Mouse (Mus musculus) hindbrain, embryonic 15.5 days (tissue): ENCODE data around the gene Lrrc8d. TPM values are rescaled to one million over a fixed set of nuclear protein-coding genes. Genes with fewer than 3 reads are reported as not detected.
A peak's percentile ranks its signal among the peaks of the same experiment; 100 is the strongest.

Experiments
- ATAC-seq: fragments of 200-750 bp; cut with Nextera tagmentation; 2 replicates; pipeline ENCODE4 v1.8.0; 2017; ENCODE audit warnings: low read depth, moderate number of reproducible peaks, moderate TSS enrichment; ENCODE audit not compliant: low FRiP score
- H3K27ac ChIP-seq: fragments of 300-500 bp; sonication (generic); replicated peaks from 2 replicates; pipeline ENCODE4 v1.5.1; 2015; ENCODE audit warnings: mild to moderate bottlenecking, inconsistent platforms
- H3K27me3 ChIP-seq: fragments of 300-500 bp; sonication (generic); 2 replicates; pipeline ENCODE4 v1.6.1; 2015; ENCODE audit warnings: control low read depth, inconsistent platforms
- H3K36me3 ChIP-seq: fragments of 300-500 bp; sonication (generic); 2 replicates; pipeline ENCODE4 v1.6.1; 2015; ENCODE audit warnings: control low read depth, inconsistent platforms
- H3K4me1 ChIP-seq: fragments of 300-500 bp; sonication (generic); replicated peaks from 2 replicates; pipeline ENCODE4 v1.6.1; 2015; ENCODE audit warnings: control low read depth, inconsistent platforms
- H3K4me2 ChIP-seq: fragments of 300-500 bp; sonication (generic); 2 replicates; pipeline ENCODE4 v1.6.1; 2015; ENCODE audit warnings: moderate library complexity, mild to moderate bottlenecking, inconsistent platforms
- H3K4me3 ChIP-seq: fragments of 300-500 bp; sonication (generic); 2 replicates; pipeline ENCODE4 v1.5.1; 2015; ENCODE audit warnings: mild to moderate bottlenecking, inconsistent platforms
- H3K9ac ChIP-seq: fragments of 300-500 bp; sonication (generic); 2 replicates; pipeline ENCODE4 v1.6.1; 2015; ENCODE audit warnings: inconsistent platforms
- H3K9me3 ChIP-seq: fragments of 300-500 bp; sonication (generic); 2 replicates; pipeline ENCODE4 v1.6.1; 2016; ENCODE audit warnings: control low read depth, inconsistent platforms
- WGBS: fragments of 180-500 bp; shearing (Covaris S2); methylation state at CpG from one replicate; pipeline ENCODE4 v1.1.7; 2015; 5-methylcytosine and 5-hydroxymethylcytosine counted together
- polyA plus RNA-seq: library from polyadenylated mRNA; unstranded; fragments of >200 nt; fragmentation: Nextera tagmentation; extraction: Ambion mirVana; gene quantifications from 2 replicates; pipeline ENCODE4 v1.2.1, GENCODE M21; 2015

Gene Lrrc8d
- polyA plus RNA-seq, 1 experiment from 2014 or later, result 35.6 TPM

DNA sequence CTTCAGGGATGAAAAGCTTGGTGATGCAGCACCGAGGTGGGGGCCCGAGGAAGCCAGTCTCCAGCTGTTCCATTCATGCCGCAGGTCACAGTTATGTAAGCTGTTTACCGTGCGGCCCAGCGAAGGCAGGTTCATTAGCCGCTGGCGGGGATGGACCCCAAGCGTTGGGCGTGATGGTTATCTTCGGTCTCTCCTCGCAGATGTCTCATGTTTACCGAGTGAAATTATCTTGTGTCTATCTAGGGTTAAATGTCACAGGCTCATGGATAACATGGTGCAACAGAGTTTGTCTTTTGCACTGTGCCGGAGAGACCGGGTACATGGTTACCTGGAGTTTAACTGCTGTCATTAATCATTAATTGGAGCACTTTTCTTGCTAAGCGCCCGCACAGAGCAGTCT, 58.2 kb downstream of the Lrrc8d start:
- 84% methylated on average over 17 of the region's 17 CpGs for WGBS
- H3K27ac ChIP-seq, result no peak overlapping the region

DNA sequence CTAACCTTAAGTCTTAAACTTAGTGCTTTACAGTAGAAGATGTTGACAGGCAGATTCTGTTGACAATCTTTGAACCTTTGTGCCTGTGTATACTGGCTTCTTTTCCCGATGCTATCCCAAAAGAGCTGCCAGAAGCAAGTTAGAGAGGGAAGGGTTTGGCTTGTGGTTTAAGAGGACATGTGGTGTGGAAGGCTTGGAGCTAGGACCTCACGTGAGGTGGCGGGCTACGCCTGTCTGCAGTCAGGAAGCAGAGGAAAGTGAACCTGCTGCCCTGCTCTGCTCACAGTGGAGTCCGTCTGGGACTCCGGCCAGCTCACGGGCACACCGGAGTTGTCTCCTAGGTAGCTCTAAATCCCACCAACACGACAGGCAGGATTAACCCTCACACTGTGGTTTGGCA, 59.1 kb downstream of the Lrrc8d start:
- Histone ChIP-seq H3K4me1 (peaks cover 16% of the 10 kb centered on the region), H3K4me2 (no peak overlapping the region), H3K27me3 (no peaks in the 10 kb centered on the region), H3K9ac (no peak overlapping the region), H3K9me3 (no peaks in the 10 kb centered on the region), H3K36me3 (no peaks in the 10 kb centered on the region), H3K27ac (no peak overlapping the region), H3K4me3 (no peak overlapping the region)
- no peak for ATAC-seq
- 77% methylated on average over 9 of the region's 9 CpGs for WGBS

More for the DNA sequence above, 58.2 kb downstream of the Lrrc8d start:
- Histone ChIP-seq H3K9ac (no peak overlapping the region), H3K4me1 (peaks cover 16% of the 10 kb centered on the region), H3K36me3 (no peaks in the 10 kb centered on the region), H3K27me3 (no peaks in the 10 kb centered on the region), H3K4me3 (no peak overlapping the region), H3K9me3 (no peaks in the 10 kb centered on the region), H3K4me2 (no peak overlapping the region)
- no peak for ATAC-seq

DNA sequence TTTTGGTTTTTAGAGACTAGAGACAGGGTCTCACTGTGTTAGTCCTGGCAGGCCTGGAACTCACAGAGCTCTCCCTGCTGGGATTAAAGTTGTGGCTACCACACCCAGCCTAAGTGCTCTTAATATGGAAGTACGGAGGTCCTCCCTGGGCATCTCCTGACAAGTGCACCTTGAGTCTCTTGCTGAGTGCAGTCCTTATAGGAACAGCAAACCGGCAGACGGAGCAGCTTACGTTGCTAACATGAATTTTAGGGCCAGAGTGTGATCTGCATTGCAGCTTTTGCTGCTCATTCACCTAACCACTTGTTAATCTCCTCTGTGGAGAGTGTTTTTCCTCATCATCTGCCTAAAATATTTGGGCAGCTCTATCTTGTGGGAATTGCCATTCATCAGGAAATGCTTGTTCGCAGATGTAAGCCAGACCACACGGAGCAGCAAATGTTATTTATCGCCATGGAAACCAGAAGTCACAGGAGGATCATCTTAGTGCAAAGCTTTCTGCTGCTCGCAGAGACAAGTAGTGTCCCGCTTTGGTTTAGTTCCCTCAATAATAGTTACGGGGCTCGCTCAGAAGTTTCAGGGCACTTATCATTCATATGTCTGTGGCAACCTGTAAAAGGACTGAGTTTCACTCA, 62.2 kb downstream of the Lrrc8d start:
- 24% methylated on average over 11 of the region's 11 CpGs for WGBS
- H3K4me2 ChIP-seq, result peak overlapping the region; percentile 22; the same call in 1 of the 2 replicates
- H3K36me3 ChIP-seq, result no peaks in the 10 kb centered on the region
- no peak for ATAC-seq
- no peaks in the 10 kb centered on the region for H3K9me3 ChIP-seq
- peak overlapping the region; percentile 42; the same call in 1 of the 2 replicates for H3K27ac ChIP-seq
- no peak overlapping the region for H3K4me3 ChIP-seq
- H3K4me1 ChIP-seq, result peaks cover 30% of the 10 kb centered on the region
- no peak overlapping the region for H3K9ac ChIP-seq
- no peaks in the 10 kb centered on the region for H3K27me3 ChIP-seq

- 69% methylated on average over 10 of the region's 10 CpGs for WGBS
- Histone ChIP-seq H3K4me3 (no peak overlapping the region), H3K4me1 (peaks cover 50% of the 10 kb centered on the region), H3K9me3 (no peaks in the 10 kb centered on the region), H3K27me3 (no peaks in the 10 kb centered on the region), H3K4me2 (no peak overlapping the region), H3K27ac (no peak overlapping the region), H3K9ac (no peak overlapping the region), H3K36me3 (no peaks in the 10 kb centered on the region)
- ATAC-seq, result no peak
Measured at GRCm38 (mm10) chr5:105764369-105764768, 64.6 kb downstream of the Lrrc8d start.

- 89% methylated on average over 4 of the region's 5 CpGs for WGBS
- Histone ChIP-seq H3K4me2 (no peak overlapping the region), H3K4me1 (peaks cover 50% of the 10 kb centered on the region)
Measured at GRCm38 (mm10) chr5:105765386-105765785, 65.6 kb downstream of the Lrrc8d start.

DNA sequence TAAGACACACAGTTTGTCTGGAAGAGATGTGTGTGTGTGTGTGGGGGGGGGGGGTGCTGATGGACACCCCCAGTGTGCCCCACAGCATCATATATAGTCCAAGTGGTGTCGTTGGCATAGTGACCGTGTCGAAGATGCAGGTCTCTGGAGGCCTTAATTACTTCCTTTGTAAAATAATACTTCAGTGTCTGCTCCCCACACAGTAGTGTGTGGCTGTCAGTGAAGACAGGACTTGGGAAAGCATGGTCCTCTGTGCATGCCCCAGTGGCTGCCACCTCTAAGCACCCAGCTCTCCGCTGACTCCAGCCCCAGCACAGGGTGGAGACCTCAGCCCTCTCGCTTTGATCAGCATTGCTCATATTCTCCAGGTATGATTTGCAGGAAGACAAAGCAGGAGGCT, 76.6 kb downstream of the Lrrc8d start:
- no peaks in the 10 kb centered on the region for H3K9me3 ChIP-seq
- no peak overlapping the region for H3K4me3 ChIP-seq
- no peak overlapping the region for H3K9ac ChIP-seq
- no peak overlapping the region for H3K4me2 ChIP-seq
- 44% methylated on average over 5 of the region's 5 CpGs for WGBS
- no peaks in the 10 kb centered on the region for H3K27me3 ChIP-seq
- H3K36me3 ChIP-seq, result no peaks in the 10 kb centered on the region
- peaks cover 21% of the 10 kb centered on the region for H3K4me1 ChIP-seq
- peak; percentile 52; the same call in 1 of the 2 replicates for ATAC-seq
- peak overlapping the region; percentile 43 for H3K27ac ChIP-seq

More at GRCm38 (mm10) chr5:105765386-105765785, 65.6 kb downstream of the Lrrc8d start:
- H3K4me3 ChIP-seq, result no peak overlapping the region
- ATAC-seq, result no peak
- no peak overlapping the region for H3K9ac ChIP-seq
- H3K36me3 ChIP-seq, result no peaks in the 10 kb centered on the region
- no peak overlapping the region for H3K27ac ChIP-seq
- H3K27me3 ChIP-seq, result no peaks in the 10 kb centered on the region
- H3K9me3 ChIP-seq, result no peaks in the 10 kb centered on the region

DNA sequence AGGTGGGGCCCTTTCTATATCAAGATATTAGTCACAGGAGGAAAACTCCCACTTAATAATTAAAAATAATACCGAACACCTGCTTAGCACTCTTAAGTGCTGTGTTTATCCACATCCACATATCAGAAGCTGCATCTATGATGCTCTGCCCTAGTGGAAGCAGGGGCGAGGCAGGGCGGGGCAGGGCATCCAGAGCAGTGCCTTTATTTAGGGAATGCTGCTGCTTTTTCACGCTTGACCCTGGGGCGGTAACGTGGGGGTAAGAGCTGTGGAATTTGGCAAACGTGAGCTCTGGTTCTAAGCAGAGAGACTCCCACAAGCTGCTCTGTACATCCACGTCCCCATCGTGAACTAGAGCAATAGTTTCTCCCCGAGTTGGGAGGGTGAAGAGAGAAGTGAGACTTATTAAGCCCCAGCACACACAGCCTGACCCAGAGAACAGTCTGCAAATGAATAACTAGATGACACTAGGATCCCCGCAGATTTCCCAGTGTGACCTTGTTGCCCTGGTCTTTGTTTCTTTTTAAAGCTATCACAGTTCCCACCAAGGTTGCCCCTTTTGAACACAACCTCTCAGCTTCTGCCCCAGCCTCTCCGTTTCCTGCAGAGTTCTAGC, 77.3 kb downstream of the Lrrc8d start:
- WGBS, result 25% methylated on average over 12 of the region's 12 CpGs
- Histone ChIP-seq H3K4me2 (no peak overlapping the region), H3K4me3 (no peak overlapping the region), H3K4me1 (peaks cover 21% of the 10 kb centered on the region), H3K9ac (no peak overlapping the region), H3K36me3 (no peaks in the 10 kb centered on the region), H3K27ac (peak overlapping the region; percentile 43; the same call in 1 of the 2 replicates), H3K27me3 (no peaks in the 10 kb centered on the region), H3K9me3 (no peaks in the 10 kb centered on the region)
- ATAC-seq, result no peak

GRCm38 (mm10) chr5:105777645-105778044, 77.9 kb downstream of the Lrrc8d start:
- no peaks in the 10 kb centered on the region for H3K9me3 ChIP-seq
- H3K36me3 ChIP-seq, result no peaks in the 10 kb centered on the region
- ATAC-seq, result no peak
- H3K4me2 ChIP-seq, result no peak overlapping the region
- peaks cover 21% of the 10 kb centered on the region for H3K4me1 ChIP-seq
- no peak overlapping the region for H3K4me3 ChIP-seq
- H3K27me3 ChIP-seq, result no peaks in the 10 kb centered on the region
- H3K27ac ChIP-seq, result no peak overlapping the region
- WGBS, result 32% methylated on average over 8 of the region's 8 CpGs
- no peak overlapping the region for H3K9ac ChIP-seq

GRCm38 (mm10) chr5:105778189-105778588, 78.4 kb downstream of the Lrrc8d start:
- H3K4me3 ChIP-seq, result no peak overlapping the region
- H3K27ac ChIP-seq, result no peak overlapping the region
- no peak overlapping the region for H3K9ac ChIP-seq
- no peaks in the 10 kb centered on the region for H3K27me3 ChIP-seq
- H3K36me3 ChIP-seq, result no peaks in the 10 kb centered on the region
- no peak overlapping the region for H3K4me2 ChIP-seq
- no peak for ATAC-seq
- no peaks in the 10 kb centered on the region for H3K9me3 ChIP-seq
- WGBS, result 75% methylated on average over 8 of the region's 8 CpGs
- H3K4me1 ChIP-seq, result peaks cover 21% of the 10 kb centered on the region

DNA sequence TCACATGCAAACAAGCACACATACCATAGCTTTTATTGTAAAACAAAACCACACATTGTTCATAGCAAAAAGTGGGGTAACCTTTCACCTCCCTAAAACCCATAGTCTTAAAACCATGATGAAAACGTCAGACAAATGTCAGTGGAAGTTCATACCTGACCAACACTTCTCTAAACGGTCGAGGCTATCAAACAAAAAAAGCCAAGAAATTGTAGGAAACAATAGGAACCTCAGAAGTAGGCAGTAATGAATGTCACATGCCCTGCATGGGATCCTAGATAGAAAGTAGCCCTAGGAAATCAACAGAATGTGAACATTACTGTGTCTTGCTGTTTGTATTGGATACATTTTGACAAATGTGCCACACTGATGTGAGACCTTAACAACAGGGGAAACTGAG, 79.0 kb downstream of the Lrrc8d start:
- H3K4me2 ChIP-seq, result no peak overlapping the region
- 52% methylated on average over 3 of the region's 3 CpGs for WGBS
- no peaks in the 10 kb centered on the region for H3K9me3 ChIP-seq
- no peak for ATAC-seq
- peaks cover 21% of the 10 kb centered on the region for H3K4me1 ChIP-seq
- no peaks in the 10 kb centered on the region for H3K36me3 ChIP-seq
- no peak overlapping the region for H3K9ac ChIP-seq
- H3K27ac ChIP-seq, result no peak overlapping the region
- H3K27me3 ChIP-seq, result no peaks in the 10 kb centered on the region
- no peak overlapping the region for H3K4me3 ChIP-seq

DNA sequence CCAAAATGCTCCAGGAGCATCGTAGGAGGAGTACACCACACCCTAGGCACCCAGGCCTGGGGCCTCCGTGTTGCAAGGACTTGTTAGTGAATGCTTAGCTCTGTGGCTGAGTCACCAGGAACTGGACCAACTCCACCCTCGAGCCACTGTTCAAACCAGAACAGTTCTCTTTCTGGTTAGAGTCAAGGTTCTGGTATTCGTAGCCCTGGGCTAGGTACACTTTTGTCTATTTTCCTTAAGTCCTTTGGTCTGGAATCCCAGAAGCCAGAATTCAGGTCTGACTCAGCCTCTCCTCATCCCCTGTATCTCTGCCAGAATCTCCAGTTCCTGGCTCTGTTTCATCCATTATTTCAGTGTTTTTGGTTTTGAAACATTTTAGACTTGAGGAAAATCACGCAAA, 79.6 kb downstream of the Lrrc8d start:
- Histone ChIP-seq H3K27me3 (no peaks in the 10 kb centered on the region), H3K27ac (no peak overlapping the region), H3K4me1 (peaks cover 24% of the 10 kb centered on the region), H3K36me3 (no peaks in the 10 kb centered on the region), H3K4me3 (no peak overlapping the region), H3K9me3 (no peaks in the 10 kb centered on the region), H3K9ac (no peak overlapping the region), H3K4me2 (no peak overlapping the region)
- 92% methylated on average over 5 of the region's 5 CpGs for WGBS
- no peak for ATAC-seq

DNA sequence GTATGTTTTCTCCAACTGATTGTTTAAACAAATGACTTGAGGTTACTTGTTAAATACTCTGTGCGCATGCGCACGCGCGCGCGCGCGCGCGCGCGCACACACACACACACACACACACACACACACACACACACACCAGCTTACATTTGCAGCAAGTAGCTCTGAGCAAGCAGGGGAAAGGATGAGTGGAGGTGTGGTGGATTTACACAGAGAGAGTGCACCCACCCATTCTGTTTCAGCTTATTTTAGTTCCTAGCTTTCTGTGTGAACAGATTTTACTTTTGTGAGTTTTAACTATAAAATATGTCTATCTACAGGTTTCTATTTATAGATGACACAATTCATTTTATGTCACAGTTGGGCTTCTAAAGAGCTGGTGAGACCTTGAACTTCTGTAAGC, 84.1 kb downstream of the Lrrc8d start:
- H3K36me3 ChIP-seq, result no peaks in the 10 kb centered on the region
- no peak overlapping the region for H3K4me2 ChIP-seq
- H3K27ac ChIP-seq, result no peak overlapping the region
- H3K27me3 ChIP-seq, result no peaks in the 10 kb centered on the region
- H3K9me3 ChIP-seq, result no peaks in the 10 kb centered on the region
- H3K4me1 ChIP-seq, result peaks cover 35% of the 10 kb centered on the region
- no peak overlapping the region for H3K4me3 ChIP-seq
- H3K9ac ChIP-seq, result no peak overlapping the region
- 98% methylated on average over 13 of the region's 13 CpGs for WGBS
- no peak for ATAC-seq
